12 mouse cellular contexts compared by ENCODE assay signal in the genomic region with DNA sequence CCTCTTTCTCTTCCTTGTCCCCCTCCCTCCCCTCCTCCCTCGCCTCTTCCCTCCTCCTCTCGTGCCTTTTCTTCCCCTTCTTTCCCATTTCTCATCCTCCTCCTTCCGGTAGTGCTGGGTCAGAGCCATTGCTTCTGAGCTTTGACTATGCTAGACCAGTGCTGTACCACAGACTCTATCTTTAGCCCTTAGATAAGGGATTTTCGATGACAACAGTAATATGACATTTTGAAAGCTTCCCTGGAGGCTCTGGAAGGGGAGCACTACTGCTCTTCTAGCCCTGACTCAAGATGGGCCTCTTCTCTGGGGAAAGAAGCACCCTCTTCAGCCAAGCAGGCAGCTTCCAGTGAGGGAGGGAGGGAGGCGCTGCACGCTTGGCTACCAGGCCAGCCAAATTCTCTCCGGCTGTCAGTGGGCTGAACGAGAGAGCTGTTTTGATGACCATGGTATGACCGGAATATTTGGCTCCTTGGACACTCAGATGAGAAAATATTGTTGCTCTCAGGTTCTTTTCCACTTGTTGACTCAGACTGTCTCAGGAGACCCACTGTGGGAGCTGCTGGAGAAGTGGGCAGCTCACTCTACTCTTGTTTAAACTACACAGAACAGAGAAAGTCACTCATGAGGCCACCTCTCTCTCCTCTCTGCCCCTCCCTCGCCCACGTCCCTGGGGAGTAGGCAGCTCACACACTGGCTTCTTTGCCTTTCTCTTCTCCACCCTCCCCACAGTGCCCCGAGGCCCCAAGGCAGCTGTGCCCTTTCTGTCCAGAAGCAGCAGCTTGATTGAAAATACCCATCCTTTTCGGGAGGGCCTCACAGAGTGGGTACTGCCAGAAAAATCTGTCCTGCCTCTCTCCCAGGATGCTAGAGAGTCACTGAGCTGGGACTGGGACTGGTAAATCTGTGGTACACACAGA. TPM values are rescaled to one million over a fixed set of nuclear protein-coding genes. Genes with fewer than 3 reads are reported as not detected.
DNase-seq lines count a peak whose midpoint lies in the region; ATAC-seq and TF ChIP-seq lines count a peak whose summit lies in the region.
"Had no signal": no experiment of that assay in that cellular context is flagged by ENCODE, and none has a peak within 500 bp of the region (broad histone marks: within the 10 kb centered on the region; RNA-seq: fewer than 3 reads in every experiment).

No protein-coding gene starts in this region.

- H3K4me1 ChIP-seq in limb, embryonic 14.5 days (ENCODE audit: control insufficient read depth, insufficient read depth, low read length), result peaks cover 7% of the 10 kb centered on the region; the same call in 1 of the 2 replicates
- H3K4me1 ChIP-seq in limb, embryonic 10.5 days, result peaks cover 29% of the 10 kb centered on the region
- peaks cover 33% of the 10 kb centered on the region for H3K4me1 ChIP-seq in heart, embryonic 11.5 days (ENCODE audit: control insufficient read depth, insufficient read depth, low read length)
- H3K4me1 ChIP-seq in midbrain, embryonic 14.5 days (ENCODE audit: control insufficient read depth, insufficient read depth, low read length), result 0 out of 2 replicates have a peak, but pooled peaks cover 6% of the 10 kb centered on the region

- H3K27ac ChIP-seq in limb, embryonic 14.5 days (replicated peaks; ENCODE audit: low read depth, low read length), result no peak overlapping the region
- no peak overlapping the region for H3K27ac ChIP-seq in limb, embryonic 10.5 days
- peak overlapping the region; percentile 54; the same call in 1 of the 2 replicates for H3K27ac ChIP-seq in heart, embryonic 11.5 days (ENCODE audit: low read depth, low read length)
- no peak overlapping the region for H3K27ac ChIP-seq in midbrain, embryonic 14.5 days (replicated peaks; ENCODE audit: low read depth, low read length)
- H3K27ac ChIP-seq: liver, embryonic 15.5 days had no signal

- no peak overlapping the region for H3K4me3 ChIP-seq in limb, embryonic 14.5 days (replicated peaks; ENCODE audit: low read length)
- no peak overlapping the region for H3K4me3 ChIP-seq in limb, embryonic 10.5 days
- no peak overlapping the region for H3K4me3 ChIP-seq in heart, embryonic 11.5 days (ENCODE audit: low read depth, low read length)
- H3K4me3 ChIP-seq in midbrain, embryonic 14.5 days (replicated peaks; ENCODE audit: low read depth, low read length), result no peak overlapping the region
- H3K4me3 ChIP-seq: liver, embryonic 15.5 days had no signal

- DNase-seq in limb, embryonic 14.5 days (ENCODE audit: low spot score), result peak; percentile 12
- no peak for DNase-seq in limb, embryonic 10.5 days (ENCODE audit: low spot score)
- DNase-seq in NIH3T3 (ENCODE audit: low read depth), result peak; percentile 88
- peak; percentile 49 for DNase-seq in midbrain, embryonic 14.5 days
- no peak for DNase-seq in urinary bladder, adult 2 months (ENCODE audit: low spot score)
- no peak for DNase-seq in testis, postnatal 14 days (ENCODE audit: low spot score)
- no peak for DNase-seq in layer of hippocampus, adult 18-20 months (ENCODE audit: low spot score in 2 of 2)
- DNase-seq: cerebellum, adult 11 months; kidney, postnatal 36 days; thymus, postnatal 25 days had no signal

- WGBS in limb, embryonic 14.5 days, result 66% methylated on average over 13 of the region's 13 CpGs
- WGBS in limb, embryonic 10.5 days, result 72% methylated on average over 13 of the region's 13 CpGs
- WGBS in heart, embryonic 11.5 days (ENCODE audit: insufficient replicate concordance), result 39% methylated on average over 13 of the region's 13 CpGs
- WGBS in midbrain, embryonic 14.5 days, result 49% methylated on average over 13 of the region's 13 CpGs

- no peak overlapping the region for H3K4me2 ChIP-seq in limb, embryonic 14.5 days (replicated peaks; ENCODE audit: low read depth, low read length, severe bottlenecking)
- H3K4me2 ChIP-seq in heart, embryonic 11.5 days, result peak overlapping the region; percentile 16; the same call in 1 of the 2 replicates
- H3K4me2 ChIP-seq in midbrain, embryonic 14.5 days (ENCODE audit: low read length), result no peak overlapping the region
- H3K4me2 ChIP-seq: liver, embryonic 15.5 days had no signal

- no peaks in the 10 kb centered on the region for H3K36me3 ChIP-seq in limb, embryonic 14.5 days (ENCODE audit: control insufficient read depth, insufficient read depth, low read length)
- H3K36me3 ChIP-seq in limb, embryonic 10.5 days, result no peaks in the 10 kb centered on the region
- H3K36me3 ChIP-seq in heart, embryonic 11.5 days (ENCODE audit: control insufficient read depth, insufficient read depth, low read length), result no peaks in the 10 kb centered on the region
- no peaks in the 10 kb centered on the region for H3K36me3 ChIP-seq in midbrain, embryonic 14.5 days (ENCODE audit: control insufficient read depth, insufficient read depth, low read length)
- H3K36me3 ChIP-seq: liver, embryonic 15.5 days had no signal

- H3K27me3 ChIP-seq in limb, embryonic 14.5 days (ENCODE audit: control insufficient read depth, insufficient read depth, low read length), result no peaks in the 10 kb centered on the region
- 0 out of 2 replicates have a peak, but pooled peaks cover 2% of the 10 kb centered on the region for H3K27me3 ChIP-seq in limb, embryonic 10.5 days (ENCODE audit: low read depth, poor library complexity, severe bottlenecking)
- H3K27me3 ChIP-seq in heart, embryonic 11.5 days (ENCODE audit: control insufficient read depth, insufficient read depth, low read length), result peaks cover 2% of the 10 kb centered on the region; the same call in 1 of the 2 replicates
- no peaks in the 10 kb centered on the region for H3K27me3 ChIP-seq in midbrain, embryonic 14.5 days (ENCODE audit: control insufficient read depth, insufficient read depth, low read length)
- H3K27me3 ChIP-seq: liver, embryonic 15.5 days had no signal

- no peak for TF ChIP-seq POLR2A in limb, embryonic 14.5 days (IDR thresholded peaks at IDR 0.05; ENCODE audit: borderline replicate concordance, extremely low read depth, insufficient read depth, insufficient read length)

- no peaks in the 10 kb centered on the region for H3K9me3 ChIP-seq in limb, embryonic 14.5 days (ENCODE audit: control insufficient read depth, low read length)
- H3K9me3 ChIP-seq in limb, embryonic 10.5 days (replicated peaks), result no peaks in the 10 kb centered on the region
- no peaks in the 10 kb centered on the region for H3K9me3 ChIP-seq in heart, embryonic 11.5 days (replicated peaks; ENCODE audit: control insufficient read depth, low read length)
- no peaks in the 10 kb centered on the region for H3K9me3 ChIP-seq in midbrain, embryonic 14.5 days (ENCODE audit: control insufficient read depth, low read length)
- H3K9me3 ChIP-seq: liver, embryonic 15.5 days had no signal

- H3K9ac ChIP-seq in limb, embryonic 14.5 days (ENCODE audit: low read depth, low read length, severe bottlenecking), result no peak overlapping the region
- peak overlapping the region; percentile 39; the same call in 1 of the 2 replicates for H3K9ac ChIP-seq in heart, embryonic 11.5 days (ENCODE audit: low read depth, low read length)
- H3K9ac ChIP-seq in midbrain, embryonic 14.5 days (replicated peaks; ENCODE audit: low read length), result 0 out of 2 replicates have a peak overlapping the region, but pooled peaks have one; percentile 17
- H3K9ac ChIP-seq: liver, embryonic 15.5 days had no signal

- ATAC-seq in limb, embryonic 14.5 days (ENCODE audit: low FRiP score, low read depth), result 0 out of 2 replicates have a peak, but pooled peaks have one; percentile 18
- ATAC-seq in heart, embryonic 11.5 days (replicated peaks; ENCODE audit: insufficient number of reproducible peaks, low FRiP score, low TSS enrichment), result no peak
- no peak for ATAC-seq in midbrain, embryonic 14.5 days (ENCODE audit: low FRiP score, low TSS enrichment)

RNA-seq across cellular contexts. Expression of a gene that starts 28.4 kb away (rescaled TPM):
- polyA plus RNA-seq in limb, embryonic 14.5 days (2012; rRNA removed), result 61.6 and 63.6 TPM in 2 replicates
- 114 and 164 TPM in 2 replicates for polyA plus RNA-seq in limb, embryonic 14.5 days (2014; fragmentation: Nextera tagmentation; extraction: Ambion mirVana)
- polyA plus RNA-seq in limb, embryonic 10.5 days (2016; fragmentation: Nextera tagmentation; extraction: Ambion mirVana), result 22.2 and 28.8 TPM in 2 replicates
- polyA plus RNA-seq in heart, embryonic 11.5 days (2014; fragmentation: Nextera tagmentation; extraction: Ambion mirVana), result 39.3 TPM in 2 replicates
- 80.8 and 109 TPM in 2 replicates for polyA plus RNA-seq in midbrain, embryonic 14.5 days (2014; fragmentation: Nextera tagmentation; extraction: Ambion mirVana)
- 39.8 and 42.3 TPM in 2 replicates for polyA plus RNA-seq in urinary bladder, adult 2 months (2012; rRNA removed)
- 10 to 100 TPM; 21.3 to 24.7 TPM for total RNA-seq in layer of hippocampus, adult 18-20 months (2021)

RNA-seq across cellular contexts. Expression of a gene that starts 29.9 kb away (rescaled TPM):
- polyA plus RNA-seq in limb, embryonic 14.5 days (2012; rRNA removed), result 385 and 390 TPM in 2 replicates
- 561 and 596 TPM in 2 replicates for polyA plus RNA-seq in limb, embryonic 14.5 days (2014; fragmentation: Nextera tagmentation; extraction: Ambion mirVana)
- polyA plus RNA-seq in limb, embryonic 10.5 days (2016; fragmentation: Nextera tagmentation; extraction: Ambion mirVana), result 820 and 832 TPM in 2 replicates
- 420 and 433 TPM in 2 replicates for polyA plus RNA-seq in heart, embryonic 11.5 days (2014; fragmentation: Nextera tagmentation; extraction: Ambion mirVana)
- 486 and 559 TPM in 2 replicates for polyA plus RNA-seq in midbrain, embryonic 14.5 days (2014; fragmentation: Nextera tagmentation; extraction: Ambion mirVana)
- 139 and 169 TPM in 2 replicates for polyA plus RNA-seq in urinary bladder, adult 2 months (2012; rRNA removed)
- total RNA-seq in layer of hippocampus, adult 18-20 months (2021), result 100 to 1,000 TPM; 136 to 144 TPM

RNA-seq across cellular contexts. Expression of a gene that starts 51.6 kb away (rescaled TPM):
- 2.4 and 2.8 TPM in 2 replicates for polyA plus RNA-seq in limb, embryonic 14.5 days (2012; rRNA removed)
- polyA plus RNA-seq in limb, embryonic 14.5 days (2014; fragmentation: Nextera tagmentation; extraction: Ambion mirVana), result 1.4 and 1.5 TPM in 2 replicates
- polyA plus RNA-seq in limb, embryonic 10.5 days (2016; fragmentation: Nextera tagmentation; extraction: Ambion mirVana), result 0.11 and 0.26 TPM in 2 replicates
- 0.20 TPM in 1 of 2 replicates, not detected in the other for polyA plus RNA-seq in heart, embryonic 11.5 days (2014; fragmentation: Nextera tagmentation; extraction: Ambion mirVana)
- polyA plus RNA-seq in midbrain, embryonic 14.5 days (2014; fragmentation: Nextera tagmentation; extraction: Ambion mirVana), result 0.20 TPM in 1 of 2 replicates, not detected in the other
- polyA plus RNA-seq in urinary bladder, adult 2 months (2012; rRNA removed), result 1.5 and 1.9 TPM in 2 replicates
- not detected for total RNA-seq in layer of hippocampus, adult 18-20 months (2021)

RNA-seq across cellular contexts. Expression of a gene that starts 54.6 kb away (rescaled TPM):
- polyA plus RNA-seq in limb, embryonic 14.5 days (2012; rRNA removed), result 115 TPM in 2 replicates
- 86.6 and 99.3 TPM in 2 replicates for polyA plus RNA-seq in limb, embryonic 14.5 days (2014; fragmentation: Nextera tagmentation; extraction: Ambion mirVana)
- polyA plus RNA-seq in limb, embryonic 10.5 days (2016; fragmentation: Nextera tagmentation; extraction: Ambion mirVana), result 116 and 131 TPM in 2 replicates
- polyA plus RNA-seq in heart, embryonic 11.5 days (2014; fragmentation: Nextera tagmentation; extraction: Ambion mirVana), result 92.7 and 98.4 TPM in 2 replicates
- polyA plus RNA-seq in midbrain, embryonic 14.5 days (2014; fragmentation: Nextera tagmentation; extraction: Ambion mirVana), result 74.8 and 102 TPM in 2 replicates
- polyA plus RNA-seq in urinary bladder, adult 2 months (2012; rRNA removed), result 81.3 and 97.5 TPM in 2 replicates
- total RNA-seq in layer of hippocampus, adult 18-20 months (2021), result 10 to 100 TPM; 41.2 to 43.2 TPM

Comparison
In these comparisons a context has a peak if more than half of its experiments do, and no peak if none do; other contexts are left out.
1. DNase-seq: peak in limb, embryonic 14.5 days (single experiment), NIH3T3 (single experiment) and midbrain, embryonic 14.5 days (single experiment); none in limb, embryonic 10.5 days (single experiment), urinary bladder, adult 2 months (single experiment), testis, postnatal 14 days (single experiment) and layer of hippocampus, adult 18-20 months (0 of 2).